Mouse (Mus musculus): ENCODE results near the gene Dedd.

DNA sequence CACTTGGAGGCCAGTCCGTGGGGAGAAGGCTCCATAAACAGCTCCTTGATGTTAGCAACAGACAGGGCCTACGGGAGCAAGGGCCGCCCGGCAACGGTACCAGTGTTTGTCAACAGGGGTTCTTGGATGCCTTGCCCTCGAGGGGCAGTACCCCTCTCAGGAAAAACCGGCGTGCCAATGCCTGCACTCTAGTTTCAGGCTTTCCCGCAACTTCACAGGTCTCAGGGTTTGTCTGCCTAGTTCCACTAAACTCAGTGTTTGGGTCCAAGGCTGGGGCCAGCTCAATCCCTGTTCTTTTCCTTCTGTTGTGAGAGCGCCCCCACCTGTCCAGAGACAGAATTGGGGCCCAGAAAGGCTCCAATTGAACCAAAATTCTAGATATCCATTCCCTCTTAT lies 47.4 kb upstream of the Dedd start:
- TF ChIP-seq EP300 (optimal IDR thresholded peaks at IDR 0.05) (no peak), CTCF (IDR thresholded peaks at IDR 0.05; ENCODE audit: low read depth) (peak; percentile 87)
